Mouse (Mus musculus) intestine, embryonic 15.5 days (tissue): ENCODE results near the gene Hspb2. TPM values are rescaled to one million over a fixed set of nuclear protein-coding genes. Genes with fewer than 3 reads are reported as not detected.

Experiments used
- ATAC-seq: fragments of 200-750 bp; cut with Nextera tagmentation; 2 replicates; pipeline ENCODE4 v1.8.0; 2017; ENCODE audit warnings: moderate TSS enrichment, moderate library complexity
- H3K27ac ChIP-seq: fragments of 300-500 bp; sonication (generic); 2 replicates; pipeline ENCODE4 v1.5.1; 2015; ENCODE audit warnings: mild to moderate bottlenecking, inconsistent platforms
- H3K27me3 ChIP-seq: fragments of 300-500 bp; sonication (generic); replicated peaks from 2 replicates; pipeline ENCODE4 v1.6.1; 2015; ENCODE audit warnings: inconsistent platforms
- H3K36me3 ChIP-seq: fragments of 300-500 bp; sonication (generic); 2 replicates; pipeline ENCODE4 v1.6.1; 2015; ENCODE audit warnings: inconsistent platforms
- H3K4me1 ChIP-seq: fragments of 300-500 bp; sonication (generic); replicated peaks from 2 replicates; pipeline ENCODE4 v1.6.1; 2015; ENCODE audit warnings: inconsistent platforms
- H3K4me2 ChIP-seq: fragments of 300-500 bp; sonication (generic); replicated peaks from 2 replicates; pipeline ENCODE4 v1.6.1; 2015; ENCODE audit warnings: mild to moderate bottlenecking, inconsistent platforms
- H3K4me3 ChIP-seq: fragments of 300-500 bp; sonication (generic); replicated peaks from 2 replicates; pipeline ENCODE4 v1.5.1; 2015; ENCODE audit warnings: inconsistent platforms
- H3K9ac ChIP-seq: fragments of 300-500 bp; sonication (generic); 2 replicates; pipeline ENCODE4 v1.6.1; 2015; ENCODE audit warnings: inconsistent platforms
- H3K9me3 ChIP-seq: fragments of 300-500 bp; sonication (generic); 2 replicates; pipeline ENCODE4 v1.6.1; 2016; ENCODE audit warnings: inconsistent platforms
- WGBS: fragments of 180-500 bp; shearing (Covaris S2); methylation state at CpG from one replicate; pipeline ENCODE4 v1.1.7; 2015; 5-methylcytosine and 5-hydroxymethylcytosine counted together
- polyA plus RNA-seq: library from polyadenylated mRNA; unstranded; fragments of >200 nt; fragmentation: Nextera tagmentation; extraction: Ambion mirVana; gene quantifications from 2 replicates; pipeline ENCODE4 v1.2.1, GENCODE M21; 2015

Gene Hspb2
- polyA plus RNA-seq, 1 experiment from 2014 or later, result 5.3 TPM

DNA sequence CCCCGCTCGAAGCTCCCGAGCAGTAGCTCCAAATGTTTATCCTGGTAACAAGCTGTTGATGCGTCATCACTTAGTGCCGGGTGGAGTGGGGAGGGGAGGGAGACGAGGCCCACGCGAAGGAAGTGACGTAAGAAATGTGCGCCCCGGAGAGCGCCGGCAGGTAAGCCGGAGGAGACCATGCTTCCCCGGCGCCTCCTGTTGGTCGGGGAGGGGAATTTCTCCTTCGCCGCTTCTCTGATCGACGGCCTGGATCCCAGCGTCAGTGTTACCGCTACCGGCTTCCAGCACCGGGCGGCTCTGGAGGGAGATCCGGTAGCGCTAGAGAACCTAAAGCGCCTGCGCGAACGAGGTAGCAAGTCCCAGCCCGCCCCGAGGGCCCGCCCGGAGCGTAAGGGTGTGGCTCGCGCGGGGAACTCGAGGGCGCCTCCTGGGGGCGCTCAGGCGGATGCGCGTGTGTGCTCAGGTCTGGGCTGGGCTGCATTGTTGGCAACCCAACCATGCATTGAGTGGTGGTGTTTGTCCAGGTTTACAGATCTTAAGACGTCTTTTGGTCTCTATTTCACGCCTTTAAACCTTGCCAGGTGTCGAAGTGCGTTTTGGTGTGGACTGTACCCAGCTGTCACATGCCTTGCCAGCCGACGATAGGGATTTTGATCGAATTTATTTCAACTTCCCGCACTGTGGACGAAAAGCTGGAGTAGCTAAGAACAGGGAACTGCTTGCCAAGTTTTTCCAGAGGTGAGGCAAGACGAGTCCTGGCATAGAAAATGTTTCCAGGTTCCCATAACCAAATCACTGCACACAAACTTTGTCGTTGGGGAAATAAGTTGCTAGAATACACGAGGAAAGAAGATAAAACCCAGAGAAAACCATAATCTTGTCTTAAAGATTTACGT lies 16.2 kb upstream of the Hspb2 start, which contains the start of gene Fdxacb1:
TSS of gene Fdxacb1 (plus strand) at position 130 of the 896 bp plus-strand sequence.
- H3K36me3 ChIP-seq, result peaks cover 6% of the 10 kb centered on the region; the same call in 1 of the 2 replicates
- ATAC-seq, result peak; percentile 99
- peak within 1 kb of the TSS; percentile 95 for H3K27ac ChIP-seq
- 2% methylated on average over 59 of the region's 59 CpGs for whole genome bisulfite sequencing
- no peaks in the 10 kb centered on the region for H3K27me3 ChIP-seq
- H3K4me3 ChIP-seq, result peak within 1 kb of the TSS; percentile 63
- H3K9ac ChIP-seq, result peak within 1 kb of the TSS; percentile 72
- no peaks in the 10 kb centered on the region for H3K9me3 ChIP-seq
- H3K4me1 ChIP-seq, result peaks cover 3% of the 10 kb centered on the region; the same call in 1 of the 2 replicates
- H3K4me2 ChIP-seq, result peak within 1 kb of the TSS; percentile 85

DNA sequence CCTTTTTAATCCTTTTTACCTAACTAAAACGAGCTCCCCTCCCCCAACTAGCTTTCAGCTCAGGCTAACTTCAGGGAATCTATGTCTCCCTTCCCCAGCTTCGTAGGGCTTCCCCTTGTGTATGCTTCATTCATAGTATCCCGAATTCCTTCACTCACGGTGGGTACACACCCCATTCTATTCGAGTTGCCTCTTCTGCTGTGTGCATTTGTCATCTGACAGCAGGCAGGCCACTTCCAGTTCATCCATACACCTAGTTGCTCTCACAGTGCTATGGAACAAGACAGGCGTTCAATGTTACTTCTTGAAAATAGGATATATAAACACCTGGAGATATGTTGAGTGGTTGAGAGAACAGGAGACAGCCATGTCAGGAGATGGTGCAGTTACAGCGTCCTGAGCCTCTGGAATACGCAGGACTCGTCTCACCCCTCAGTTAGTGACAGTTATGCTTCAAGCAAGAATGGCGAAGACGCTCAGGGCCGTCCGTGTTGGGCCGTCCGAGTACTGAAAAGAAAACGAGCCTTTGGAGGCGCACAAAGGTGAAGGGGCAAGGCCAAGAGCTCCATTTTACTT lies 15.5 kb upstream of the Hspb2 start:
- peak overlapping the region; percentile 85 for H3K4me2 ChIP-seq
- ATAC-seq, result 0 out of 2 replicates have a peak, but pooled peaks have one; percentile 5
- no peaks in the 10 kb centered on the region for H3K9me3 ChIP-seq
- peak overlapping the region; percentile 72 for H3K9ac ChIP-seq
- peak overlapping the region; percentile 95 for H3K27ac ChIP-seq
- H3K4me3 ChIP-seq, result peak overlapping the region; percentile 63
- H3K4me1 ChIP-seq, result peaks cover 3% of the 10 kb centered on the region; the same call in 1 of the 2 replicates
- H3K27me3 ChIP-seq, result no peaks in the 10 kb centered on the region
- peaks cover 6% of the 10 kb centered on the region; the same call in 1 of the 2 replicates for H3K36me3 ChIP-seq
- WGBS, result 4% methylated on average over 17 of the region's 17 CpGs

DNA sequence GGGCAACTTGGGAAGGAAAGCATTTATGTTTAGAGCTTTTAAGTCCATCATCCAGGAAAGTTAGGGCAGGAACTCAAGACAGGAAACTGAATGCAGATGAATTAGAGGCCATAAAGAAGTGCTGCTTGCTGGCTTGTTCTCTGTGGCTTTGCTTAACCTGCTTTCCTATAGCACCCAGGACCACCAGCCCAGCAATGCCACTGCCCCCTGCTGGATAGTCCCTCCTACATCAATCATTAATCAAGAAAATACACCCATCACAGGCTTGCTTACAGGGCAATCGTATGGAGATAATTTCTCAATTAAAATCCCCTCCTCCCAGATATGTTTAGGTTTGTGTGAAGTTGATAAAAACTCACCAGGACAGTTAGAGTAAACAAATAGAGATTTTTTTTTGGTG lies 11.2 kb upstream of the Hspb2 start:
- Histone ChIP-seq H3K27me3 (no peaks in the 10 kb centered on the region), H3K4me1 (peaks cover 3% of the 10 kb centered on the region; the same call in 1 of the 2 replicates), H3K36me3 (no peaks in the 10 kb centered on the region), H3K4me2 (no peak overlapping the region), H3K9ac (no peak overlapping the region), H3K4me3 (no peak overlapping the region), H3K9me3 (no peaks in the 10 kb centered on the region), H3K27ac (no peak overlapping the region)
- WGBS, result 57% methylated on average over 1 of the region's 1 CpGs
- ATAC-seq, result no peak

DNA sequence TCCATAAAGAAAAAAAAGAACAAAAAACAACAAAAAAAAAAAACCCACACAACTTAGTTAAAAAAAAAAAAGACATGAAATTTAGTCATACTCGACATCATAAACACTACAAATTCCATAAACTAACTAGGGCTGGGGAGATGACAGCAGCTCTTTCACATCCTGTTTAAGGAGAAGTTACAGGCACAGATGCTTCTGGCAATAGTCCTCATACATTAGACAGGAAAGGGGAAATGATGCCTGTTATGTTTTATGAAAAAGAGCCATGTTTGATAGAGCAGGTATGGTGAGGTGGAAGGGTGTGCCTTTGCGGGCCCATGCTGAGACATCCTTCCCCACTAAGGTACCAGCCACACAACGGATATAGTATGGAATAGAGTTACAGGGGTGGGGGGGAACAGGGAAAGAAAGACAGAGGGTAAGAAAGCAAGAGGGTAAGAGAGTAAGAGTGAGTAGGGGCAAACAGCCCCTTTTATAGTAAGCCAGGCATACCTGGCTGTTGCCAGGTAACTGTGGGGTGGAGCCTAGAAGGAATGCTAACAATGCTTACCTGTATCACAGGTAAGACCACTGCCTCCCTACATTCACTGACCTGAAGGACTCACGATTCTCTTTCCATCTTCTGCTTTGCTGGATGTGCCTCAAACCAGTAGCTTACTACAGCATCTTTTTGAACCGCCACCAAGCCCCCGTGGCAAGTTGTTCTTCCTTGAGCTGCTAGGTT lies 9.5 kb upstream of the Hspb2 start:
- 47% methylated on average over 6 of the region's 6 CpGs for WGBS
- Histone ChIP-seq H3K9ac (no peak overlapping the region), H3K4me2 (no peak overlapping the region), H3K4me3 (no peak overlapping the region), H3K9me3 (no peaks in the 10 kb centered on the region), H3K36me3 (no peaks in the 10 kb centered on the region), H3K4me1 (no peaks in the 10 kb centered on the region), H3K27me3 (no peaks in the 10 kb centered on the region), H3K27ac (no peak overlapping the region)
- ATAC-seq, result no peak

DNA sequence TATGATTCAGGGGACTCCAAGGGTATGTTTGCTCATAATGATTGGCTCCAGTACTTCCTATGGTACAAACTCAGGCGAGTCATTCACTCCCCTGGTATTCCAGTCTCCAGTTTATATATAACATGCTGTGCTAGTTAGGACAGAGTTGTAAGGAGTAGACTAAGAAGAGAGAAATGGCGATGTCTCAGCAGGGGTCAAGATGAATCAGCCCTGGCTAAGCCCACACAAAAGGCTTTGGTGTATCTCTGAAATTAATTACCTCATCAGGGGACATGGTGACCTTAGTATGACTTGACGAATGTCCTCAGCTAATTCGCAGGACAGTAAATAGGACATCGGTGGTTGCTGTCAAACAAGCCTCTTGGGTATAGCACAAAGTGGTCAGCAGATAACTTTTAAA lies 4.6 kb upstream of the Hspb2 start:
- Histone ChIP-seq H3K27me3 (no peaks in the 10 kb centered on the region), H3K9ac (no peak overlapping the region), H3K27ac (no peak overlapping the region), H3K9me3 (no peaks in the 10 kb centered on the region), H3K4me2 (no peak overlapping the region), H3K4me1 (peaks cover 9% of the 10 kb centered on the region; the same call in 1 of the 2 replicates), H3K36me3 (no peaks in the 10 kb centered on the region), H3K4me3 (no peak overlapping the region)
- WGBS, result 64% methylated on average over 5 of the region's 5 CpGs
- ATAC-seq, result no peak

DNA sequence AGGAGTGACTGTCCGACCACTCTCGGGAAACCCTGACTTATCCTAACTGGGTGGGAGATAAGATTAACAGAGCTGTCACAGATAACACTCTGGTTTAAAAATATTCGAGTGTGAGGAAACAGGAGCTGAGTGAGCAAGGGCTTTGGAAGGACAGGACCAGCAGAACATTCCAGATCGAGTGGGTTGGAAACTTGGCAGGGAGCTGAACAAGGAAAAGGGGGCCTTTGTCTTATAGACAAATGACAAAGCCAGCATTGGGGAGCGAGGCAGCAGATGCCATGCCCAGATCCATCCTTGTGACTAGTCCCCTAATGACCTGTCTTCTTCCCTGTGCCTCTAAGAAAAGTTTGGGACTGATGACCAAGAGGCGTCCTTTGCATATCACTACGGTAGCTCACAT lies 1.8 kb upstream of the Hspb2 start:
- no peak for ATAC-seq
- H3K9ac ChIP-seq, result no peak overlapping the region
- H3K36me3 ChIP-seq, result no peaks in the 10 kb centered on the region
- 51% methylated on average over 7 of the region's 7 CpGs for WGBS
- H3K4me2 ChIP-seq, result peak overlapping the region; percentile 40
- H3K27ac ChIP-seq, result no peak overlapping the region
- H3K27me3 ChIP-seq, result no peaks in the 10 kb centered on the region
- H3K4me1 ChIP-seq, result peaks cover 9% of the 10 kb centered on the region; the same call in 1 of the 2 replicates
- H3K9me3 ChIP-seq, result no peaks in the 10 kb centered on the region
- H3K4me3 ChIP-seq, result peak overlapping the region; percentile 4; the same call in 1 of the 2 replicates

DNA sequence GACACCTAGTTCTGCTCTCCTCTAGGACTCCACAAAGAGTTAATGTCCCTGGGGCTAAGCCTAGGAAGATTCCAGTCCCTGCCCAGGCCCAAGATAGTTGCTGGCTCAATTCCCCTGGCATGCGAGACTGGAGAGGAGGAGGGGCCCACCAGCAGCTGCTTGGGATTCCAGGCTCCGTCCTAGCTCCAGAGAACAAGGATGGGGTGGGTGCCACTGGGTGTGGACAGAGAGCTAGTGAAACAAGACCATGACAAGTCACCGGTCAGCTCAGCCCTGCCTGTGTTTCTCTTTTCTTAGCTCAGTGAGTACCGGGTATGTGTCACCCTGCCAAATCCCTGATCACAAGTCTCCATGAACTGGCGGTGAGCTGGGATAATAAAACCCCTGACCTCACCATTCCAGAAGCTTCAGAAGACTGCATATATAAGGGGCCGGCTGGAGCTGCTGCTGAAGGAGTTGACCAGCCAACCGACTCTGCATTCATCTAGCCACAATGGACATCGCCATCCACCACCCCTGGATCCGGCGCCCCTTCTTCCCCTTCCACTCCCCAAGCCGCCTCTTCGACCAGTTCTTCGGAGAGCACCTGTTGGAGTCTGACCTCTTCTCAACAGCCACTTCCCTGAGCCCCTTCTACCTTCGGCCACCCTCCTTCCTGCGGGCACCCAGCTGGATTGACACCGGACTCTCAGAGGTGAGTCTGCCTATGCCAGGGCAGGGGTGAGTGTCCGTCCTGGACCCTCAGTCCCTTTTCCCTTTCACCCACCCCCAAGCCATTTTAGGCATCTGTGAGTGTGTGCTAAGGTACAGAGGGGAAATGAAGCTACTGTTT lies 846 bp upstream of the Hspb2 start:
- WGBS, result 58% methylated on average over 17 of the region's 17 CpGs
- Histone ChIP-seq H3K4me3 (peak overlapping the region; percentile 24), H3K27ac (peak overlapping the region; percentile 56; the same call in 1 of the 2 replicates), H3K27me3 (no peaks in the 10 kb centered on the region), H3K36me3 (no peaks in the 10 kb centered on the region), H3K4me1 (peaks cover 9% of the 10 kb centered on the region; the same call in 1 of the 2 replicates), H3K9ac (0 out of 2 replicates have a peak overlapping the region, but pooled peaks have one; percentile 5), H3K4me2 (peak overlapping the region; percentile 40), H3K9me3 (no peaks in the 10 kb centered on the region)
- peak; percentile 77 for ATAC-seq

DNA sequence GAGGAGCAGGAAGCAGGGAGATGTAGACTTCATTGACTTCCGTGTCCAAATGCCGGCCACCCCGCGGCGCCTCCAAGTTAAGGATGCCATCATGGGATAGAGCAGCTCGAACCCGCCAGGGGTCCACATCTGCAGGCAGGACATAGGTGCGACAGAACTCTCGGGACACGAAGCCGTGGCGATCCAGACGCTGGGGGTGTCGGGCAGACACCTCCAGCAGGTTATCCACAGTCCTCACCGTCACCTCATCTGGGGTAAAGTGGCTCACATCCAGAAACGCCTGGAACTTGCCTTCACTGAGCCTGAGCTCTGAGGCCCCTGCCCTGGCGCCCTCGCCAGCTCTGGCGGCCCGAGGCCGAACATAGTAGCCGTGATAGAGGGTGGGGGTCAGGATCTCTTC lies 831 bp downstream of the Hspb2 start, which contains the start of gene Cryab:
TSS of gene Cryab (plus strand) at position 3 of the 400 bp plus-strand sequence.
- Histone ChIP-seq H3K9ac (no peak within 1 kb of the TSS), H3K4me2 (peak within 1 kb of the TSS; percentile 14; the same call in 1 of the 2 replicates), H3K27ac (peak within 1 kb of the TSS; percentile 56), H3K27me3 (no peaks in the 10 kb centered on the region), H3K36me3 (no peaks in the 10 kb centered on the region), H3K9me3 (no peaks in the 10 kb centered on the region), H3K4me3 (no peak within 1 kb of the TSS), H3K4me1 (peaks cover 9% of the 10 kb centered on the region; the same call in 1 of the 2 replicates)
- ATAC-seq, result no peak
- 70% methylated on average over 22 of the region's 22 CpGs for WGBS

DNA sequence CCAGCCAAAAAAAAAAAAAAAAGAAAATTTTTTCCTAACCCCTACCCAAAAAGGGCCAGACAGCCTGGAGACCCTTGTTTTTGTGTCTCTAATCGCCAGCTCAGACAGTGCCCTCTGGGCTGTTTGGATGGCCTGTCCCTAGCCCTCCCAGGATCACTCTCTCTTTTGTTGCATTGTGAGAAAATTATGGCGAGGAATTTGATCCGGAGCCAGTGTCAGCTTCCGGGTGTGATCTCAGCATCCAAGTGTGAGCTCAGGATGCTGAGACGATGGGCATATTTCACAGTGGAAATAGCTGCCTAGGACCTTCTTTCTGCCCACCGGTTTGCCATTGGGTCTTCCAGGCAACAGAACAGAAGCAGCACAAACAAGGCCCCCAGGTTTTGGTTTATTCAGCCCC lies 1.4 kb downstream of the Hspb2 start:
- peaks cover 9% of the 10 kb centered on the region; the same call in 1 of the 2 replicates for H3K4me1 ChIP-seq
- H3K36me3 ChIP-seq, result no peaks in the 10 kb centered on the region
- H3K9me3 ChIP-seq, result no peaks in the 10 kb centered on the region
- 77% methylated on average over 6 of the region's 6 CpGs for WGBS
- H3K4me2 ChIP-seq, result no peak overlapping the region
- no peaks in the 10 kb centered on the region for H3K27me3 ChIP-seq
- H3K9ac ChIP-seq, result no peak overlapping the region
- H3K4me3 ChIP-seq, result no peak overlapping the region
- no peak overlapping the region for H3K27ac ChIP-seq
- ATAC-seq, result no peak

DNA sequence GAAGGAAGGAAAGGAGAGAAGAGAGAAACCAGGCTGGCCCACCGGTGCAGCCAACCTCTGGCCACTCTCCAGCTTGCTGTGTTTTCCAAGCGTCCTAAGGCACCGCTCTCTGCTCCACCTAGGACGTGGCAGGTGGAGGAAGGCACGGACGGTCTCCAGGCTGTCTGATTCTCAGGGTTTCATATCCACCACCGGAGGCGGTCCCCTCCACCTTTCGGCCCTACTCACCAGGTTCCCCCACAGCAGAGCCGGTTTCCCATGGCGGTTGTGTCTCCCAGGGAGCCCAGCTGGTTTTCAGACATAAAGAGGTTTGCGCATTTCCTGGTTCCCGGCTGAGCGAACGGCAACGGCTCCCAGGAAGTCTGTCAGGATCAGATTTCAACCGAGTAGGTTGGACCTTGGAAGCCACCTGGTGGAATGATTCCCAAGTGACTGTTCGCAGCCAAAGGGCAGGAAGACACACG lies 5.9 kb downstream of the Hspb2 start, which contains the start of gene 2310030G06Rik:
TSS of gene 2310030G06Rik (minus strand) at position 323 of the 464 bp plus-strand sequence.
- Histone ChIP-seq H3K4me3 (peak within 1 kb of the TSS; percentile 51), H3K4me2 (peak within 1 kb of the TSS; percentile 73), H3K27ac (peak within 1 kb of the TSS; percentile 94), H3K36me3 (no peaks in the 10 kb centered on the region), H3K27me3 (no peaks in the 10 kb centered on the region), H3K9ac (peak within 1 kb of the TSS; percentile 70), H3K9me3 (no peaks in the 10 kb centered on the region), H3K4me1 (no peaks in the 10 kb centered on the region; the same call in 1 of the 2 replicates)
- 1% methylated on average over 19 of the region's 19 CpGs for WGBS
- peak; percentile 89 for ATAC-seq

DNA sequence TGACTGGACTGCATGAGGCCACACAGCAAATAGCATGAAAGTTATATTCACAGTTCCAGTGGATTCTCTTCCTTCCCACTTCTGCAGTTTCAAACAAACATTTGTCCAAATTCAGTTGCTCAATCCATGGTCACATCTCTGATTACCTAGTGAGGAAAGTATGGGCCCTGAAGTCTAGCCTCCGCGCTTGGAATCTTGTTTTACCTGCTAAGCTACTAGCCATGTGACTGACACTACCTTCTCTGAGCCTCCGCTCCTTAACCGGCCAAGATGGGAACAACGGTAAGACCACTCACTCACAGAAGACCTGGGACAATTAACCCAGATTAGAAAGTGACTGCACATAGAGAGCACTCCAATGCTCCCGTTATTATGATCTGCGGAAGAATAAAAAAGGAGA lies 6.3 kb downstream of the Hspb2 start:
- Histone ChIP-seq H3K4me1 (no peaks in the 10 kb centered on the region; the same call in 1 of the 2 replicates), H3K9ac (peak overlapping the region; percentile 70), H3K36me3 (no peaks in the 10 kb centered on the region; the same call in 1 of the 2 replicates), H3K27ac (peak overlapping the region; percentile 94), H3K27me3 (no peaks in the 10 kb centered on the region), H3K4me3 (peak overlapping the region; percentile 51), H3K9me3 (no peaks in the 10 kb centered on the region), H3K4me2 (peak overlapping the region; percentile 73)
- peak; percentile 72 for ATAC-seq
- WGBS, result 10% methylated on average over 7 of the region's 7 CpGs
